Mouse (Mus musculus): Measurements from ENCODE around the gene Fscn1.

Gene Fscn1

DNA sequence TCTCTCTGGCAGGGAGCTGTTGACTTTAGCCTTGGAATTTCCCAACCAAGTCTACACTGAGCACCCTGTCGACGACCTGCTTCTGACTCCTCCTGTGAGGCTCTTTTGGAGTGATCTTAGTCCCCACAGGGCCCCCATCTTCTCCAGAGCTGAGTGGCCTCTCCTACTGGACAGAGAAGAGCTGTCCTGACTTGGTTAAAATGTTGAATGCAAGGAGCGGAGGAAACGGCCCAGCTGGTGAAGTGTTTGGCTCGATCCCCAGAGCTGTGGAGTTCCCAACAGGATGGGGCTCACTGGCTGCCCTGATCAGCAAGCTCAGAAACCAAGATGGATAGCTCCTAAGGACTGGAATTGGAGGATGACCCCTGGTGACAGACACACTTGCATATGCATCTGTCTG is 16.4 kb downstream of the Fscn1 start:
- DNase-seq, result no peak

DNA sequence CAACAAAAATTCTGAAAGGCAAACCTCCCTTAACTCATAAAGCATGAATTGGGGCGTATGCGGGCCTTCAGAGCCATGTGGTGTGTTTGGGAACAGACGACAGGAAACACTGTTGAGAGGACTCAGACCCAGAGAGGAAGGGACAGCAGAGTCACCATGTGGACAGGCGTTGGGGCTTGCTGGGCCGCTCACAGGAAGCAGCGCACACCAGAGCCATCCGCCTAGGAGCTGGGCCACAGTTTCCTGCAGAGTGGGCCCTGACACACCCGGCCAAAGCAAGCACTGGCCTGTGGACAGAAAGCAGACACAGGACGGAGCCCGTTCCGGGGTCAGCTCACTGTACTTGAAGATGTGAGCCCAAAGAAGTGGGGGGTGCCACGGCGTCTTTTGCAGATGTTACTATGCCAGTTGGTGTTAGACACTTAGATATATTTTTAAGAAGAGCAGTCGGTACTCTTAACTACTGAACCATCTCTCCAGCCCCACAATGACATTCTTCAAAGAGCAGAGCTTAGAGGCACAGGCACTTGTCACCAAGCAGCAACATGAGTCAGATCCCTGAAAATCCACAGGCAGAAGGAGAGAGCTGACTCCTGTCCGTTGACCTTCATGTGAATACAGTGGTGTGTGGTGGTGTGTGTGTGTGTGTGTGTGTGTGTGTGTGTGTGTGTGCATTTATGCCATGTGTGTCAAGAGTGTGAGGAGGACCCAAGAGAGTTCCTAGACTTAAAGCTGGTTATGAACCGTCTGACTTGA is 22.1 kb downstream of the Fscn1 start:
- peak; percentile 40 for DNase-seq

DNA sequence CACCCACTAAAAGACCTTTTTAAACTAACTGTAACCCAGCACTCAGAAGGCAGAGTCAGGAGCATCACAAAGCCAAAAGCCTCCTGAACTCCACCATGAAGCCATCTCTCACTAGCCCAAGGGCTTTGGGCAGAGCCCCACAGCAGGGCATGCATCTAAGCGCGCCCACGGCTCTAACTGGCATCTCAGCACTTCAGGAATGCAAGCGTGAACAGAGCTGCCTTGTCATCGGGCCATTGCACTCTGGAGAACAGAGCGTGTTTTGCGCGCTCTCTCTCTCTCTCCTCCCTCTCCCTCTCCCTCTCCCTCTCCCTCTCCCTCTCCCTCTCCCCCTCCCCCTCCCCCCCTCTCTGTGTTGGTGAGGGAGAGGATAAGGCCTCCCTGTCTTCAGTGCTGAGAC is 23.0 kb downstream of the Fscn1 start:
- no peak for DNase-seq

DNA sequence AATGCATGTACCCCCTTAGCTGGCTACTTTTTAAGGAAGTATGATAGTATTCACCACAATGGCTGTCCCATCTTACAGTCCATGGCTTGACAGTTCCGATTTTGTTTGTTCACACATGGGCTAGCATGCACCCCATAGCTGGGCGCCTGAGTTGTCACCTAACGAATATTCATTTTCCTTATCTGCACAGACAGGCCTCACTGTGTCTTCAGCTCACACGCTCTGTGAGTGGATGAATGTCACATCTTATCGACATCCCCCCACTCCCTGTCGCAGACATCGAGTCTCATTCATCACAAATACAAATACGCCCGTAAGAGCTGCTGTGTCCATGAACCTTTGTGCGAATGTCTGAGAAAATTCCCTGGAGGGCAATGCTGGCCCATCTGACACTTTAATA is 24.1 kb downstream of the Fscn1 start:
- no peak for DNase-seq

DNA sequence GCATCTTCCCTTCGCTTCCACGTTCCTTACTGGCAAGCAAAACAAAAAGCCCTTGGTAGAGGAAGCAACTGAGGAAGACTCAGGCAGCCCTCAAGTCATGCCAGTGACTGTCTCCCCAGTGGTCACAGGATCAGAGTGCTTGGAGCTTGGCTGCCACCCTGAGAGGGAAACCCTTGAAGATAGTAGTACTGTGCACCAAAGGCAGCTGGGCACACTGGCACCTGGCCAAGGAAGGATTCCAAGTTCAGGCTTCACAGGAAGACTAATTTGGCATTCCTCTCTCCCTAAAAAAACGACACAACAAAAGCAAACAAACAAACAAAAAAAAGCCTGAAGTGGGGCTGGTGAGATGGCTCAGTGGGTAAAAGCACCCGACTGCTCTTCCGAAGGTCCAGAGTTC is 28.4 kb downstream of the Fscn1 start:
- peak; percentile 34 for DNase-seq

DNA sequence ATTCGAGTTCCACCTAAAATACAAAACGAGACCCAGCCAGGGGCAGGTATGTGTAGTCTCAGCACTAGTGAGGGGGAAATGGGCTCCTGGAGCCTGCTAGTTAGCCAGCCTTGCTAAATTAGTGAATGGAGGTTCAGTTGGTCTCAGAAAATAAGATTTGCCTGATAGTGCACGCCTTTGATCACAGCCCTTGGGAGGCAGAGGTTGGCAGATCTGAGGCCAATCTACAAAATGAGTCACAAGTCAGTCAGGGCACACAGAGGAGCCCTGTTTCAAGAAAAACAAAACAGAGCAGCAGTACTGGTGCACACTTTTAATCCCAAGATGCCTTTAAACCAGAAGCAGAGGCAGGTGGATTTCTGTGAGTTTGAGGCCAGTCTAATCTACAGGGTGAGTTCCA is 29.0 kb downstream of the Fscn1 start:
- no peak for DNase-seq

DNA sequence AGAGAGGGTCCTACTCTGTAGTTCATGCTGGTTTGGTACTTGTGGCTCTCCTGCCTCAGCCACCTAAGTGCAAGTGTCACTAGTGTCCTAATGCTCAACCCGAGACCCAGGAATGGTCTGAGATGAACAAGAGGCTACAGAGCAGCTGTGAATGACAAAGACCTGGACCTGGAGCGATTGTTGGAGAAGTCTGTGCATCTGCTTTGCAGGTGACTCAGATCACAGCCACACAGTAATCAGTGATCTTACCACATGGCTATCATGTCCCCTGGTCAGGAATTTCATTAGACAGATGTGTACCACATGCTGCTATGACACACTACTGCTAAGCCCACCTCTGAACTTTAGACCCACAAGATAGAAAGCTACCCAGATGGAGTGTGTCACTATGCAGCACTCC is 34.6 kb downstream of the Fscn1 start:
- no peak for DNase-seq

DNA sequence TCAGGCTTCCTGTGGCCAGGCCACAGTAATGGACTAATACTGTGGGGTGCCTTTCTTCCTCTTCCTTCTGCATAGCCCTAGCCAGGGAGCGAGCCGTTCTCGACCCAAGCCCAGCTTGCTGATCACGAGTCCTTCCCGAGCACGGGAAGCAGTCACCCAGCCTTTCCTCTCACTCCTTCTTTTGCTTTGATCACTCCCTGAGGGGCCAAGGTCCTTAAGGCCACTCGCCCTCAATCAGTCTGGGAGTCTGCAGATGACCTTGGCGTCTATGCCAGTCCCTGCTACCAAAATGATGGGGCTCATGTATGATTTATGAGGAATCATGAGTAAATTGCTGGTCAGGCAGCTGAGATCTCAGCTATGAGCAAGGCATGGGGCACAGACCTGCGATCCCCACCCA is 37.4 kb downstream of the Fscn1 start:
- no peak for DNase-seq

DNA sequence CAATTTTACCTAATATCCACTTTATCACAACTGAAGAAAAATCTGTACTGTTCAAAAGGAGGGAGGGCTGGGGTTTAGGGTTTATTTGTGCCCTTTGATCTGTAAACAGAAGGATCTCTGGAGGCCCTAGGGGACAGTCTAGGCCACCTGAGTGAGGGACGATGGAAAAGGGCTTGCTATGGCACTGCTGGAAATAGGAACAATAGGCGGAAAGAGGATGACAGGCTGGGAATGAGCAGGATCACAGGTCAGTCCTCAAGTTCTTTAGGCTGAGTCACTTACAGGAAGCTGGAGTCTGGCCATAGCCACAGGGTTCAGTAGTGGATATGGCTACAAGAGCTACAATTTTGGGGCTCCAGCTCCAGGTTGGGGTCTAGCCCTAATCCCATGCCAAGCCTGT is 38.0 kb downstream of the Fscn1 start:
- peak; percentile 23 for DNase-seq

DNA sequence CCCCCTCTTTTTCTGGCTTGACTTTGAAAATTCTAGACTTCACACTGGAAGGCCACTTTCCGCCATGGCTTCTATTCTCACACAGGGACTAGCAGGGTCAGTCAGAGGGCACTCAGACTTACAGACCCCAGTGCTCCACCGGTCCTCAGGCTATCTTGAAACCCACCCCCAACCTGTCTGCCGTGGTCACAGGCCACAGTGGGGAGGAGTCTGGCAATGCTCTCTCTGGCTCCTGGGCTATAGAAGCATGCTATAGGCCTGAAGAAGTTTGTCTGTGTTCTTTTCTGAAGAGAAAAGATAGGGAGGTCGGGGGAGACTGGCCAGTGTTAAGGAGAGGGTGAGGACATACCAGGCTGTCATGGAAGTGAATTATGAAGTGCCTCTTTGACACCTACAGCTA is 39.9 kb downstream of the Fscn1 start:
- DNase-seq, result no peak

DNA sequence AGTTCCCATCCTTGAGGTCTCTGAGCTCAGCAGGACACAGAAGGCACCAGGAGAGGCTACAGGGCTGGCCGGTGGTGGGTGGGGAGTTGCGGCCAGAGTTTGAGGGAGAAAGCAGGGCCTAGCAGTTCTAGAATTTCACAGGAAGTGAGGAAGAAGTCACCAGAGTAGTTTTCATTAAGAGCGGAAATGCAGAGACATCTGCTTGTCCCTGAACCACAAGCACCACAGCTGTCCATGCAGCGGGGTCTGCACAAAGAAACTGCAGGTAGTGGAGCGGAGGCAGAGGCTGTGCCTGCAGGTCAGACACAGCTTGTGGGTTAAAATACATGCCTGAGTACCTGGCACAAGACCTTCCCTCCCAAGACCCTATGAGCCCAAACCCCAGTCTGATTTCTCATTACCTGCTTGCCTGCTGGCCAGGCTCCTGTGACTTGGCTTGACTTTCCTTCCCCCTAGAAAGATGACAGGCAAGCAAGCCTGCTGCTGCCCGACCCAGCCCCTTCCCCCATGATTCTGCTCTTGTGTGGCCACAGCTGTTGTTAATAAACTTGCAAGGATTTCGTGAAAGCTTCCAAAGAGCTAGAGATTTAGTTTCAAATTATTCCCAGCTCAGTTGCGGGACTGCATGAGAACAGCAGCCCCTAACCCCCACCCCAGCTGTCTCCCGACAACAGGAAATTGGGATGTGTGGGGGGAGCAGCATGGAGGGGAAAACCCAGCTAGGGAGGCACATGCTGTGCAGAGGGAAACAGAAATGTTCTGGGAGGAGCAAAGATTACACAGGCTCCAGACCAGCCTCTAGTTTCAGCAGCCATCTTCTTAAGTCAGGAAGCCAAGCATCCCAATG is 40.7 kb downstream of the Fscn1 start:
- peak; percentile 11 for DNase-seq

DNA sequence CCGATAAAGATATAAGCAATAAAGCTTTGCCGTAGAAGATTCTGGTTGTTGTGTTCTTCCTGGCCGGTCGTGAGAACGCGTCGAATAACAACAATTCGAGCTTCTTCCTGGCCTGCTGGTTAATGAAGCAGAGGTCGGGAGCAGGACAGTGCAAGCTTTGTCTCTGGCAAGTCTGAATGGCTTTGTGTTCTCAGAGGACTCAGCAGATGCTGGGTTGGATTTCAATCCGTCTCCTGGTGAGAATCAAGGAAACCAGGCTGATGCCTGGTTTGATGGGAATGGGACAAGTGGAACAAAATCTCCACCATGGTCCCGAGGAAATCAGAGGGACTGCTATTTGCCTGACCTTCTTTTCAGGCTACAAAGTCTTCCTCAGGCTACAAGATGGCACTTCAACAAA is 49.2 kb downstream of the Fscn1 start:
- DNase-seq, result no peak

DNA sequence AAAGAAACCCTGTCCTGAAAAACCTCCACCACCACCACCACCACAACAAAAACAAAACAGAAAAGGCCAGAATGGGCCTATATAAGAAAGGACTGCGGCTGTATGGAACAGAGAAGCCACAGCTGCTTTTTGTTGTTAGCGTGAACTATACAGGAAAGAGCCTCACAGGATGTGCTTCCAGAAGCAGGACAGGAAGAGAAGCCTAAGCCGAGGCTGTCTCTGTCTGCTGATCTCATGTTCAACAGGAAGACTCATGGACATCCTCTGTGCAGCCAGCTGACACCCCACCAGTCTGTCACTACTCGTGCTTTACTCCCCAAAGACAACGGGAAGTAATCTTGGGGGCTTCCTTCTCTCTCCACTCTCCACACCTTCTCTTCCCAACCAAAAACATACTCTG is 57.3 kb downstream of the Fscn1 start:
- DNase-seq, result peak; percentile 11

Data from kidney, adult 18-20 months (tissue).